Mouse (Mus musculus) embryonic facial prominence, embryonic 11.5 days (tissue): ENCODE measurements around the gene Eid3. TPM values are rescaled to one million over a fixed set of nuclear protein-coding genes. Genes with fewer than 3 reads are reported as not detected.

ENCODE experiments used
- ATAC-seq: fragments of 200-750 bp; cut with Nextera tagmentation; replicated peaks from 2 replicates; pipeline ENCODE4 v1.8.0; 2017; ENCODE audit warnings: low read depth; ENCODE audit not compliant: insufficient number of reproducible peaks, low FRiP score, low TSS enrichment
- DNase-seq: peaks from one replicate; pipeline ENCODE4 v3.0.0-alpha.2; 2015; ENCODE audit warnings: low spot score
- H3K27ac ChIP-seq: fragments of 300-500 bp; sonication (generic); replicated peaks from 2 replicates; pipeline ENCODE4 v1.5.1; 2014; ENCODE audit warnings: mild to moderate bottlenecking, low read depth, low read length, control low read depth
- H3K27me3 ChIP-seq: fragments of 300-500 bp; sonication (generic); 2 replicates; pipeline ENCODE4 v1.6.1; 2014; ENCODE audit warnings: mild to moderate bottlenecking, low read length, moderate library complexity, mixed read lengths; ENCODE audit not compliant: control insufficient read depth, insufficient read depth
- H3K36me3 ChIP-seq: fragments of 300-500 bp; sonication (generic); replicated peaks from 2 replicates; pipeline ENCODE4 v1.6.1; 2014; ENCODE audit warnings: low read depth, mild to moderate bottlenecking, low read length, moderate library complexity, mixed read lengths; ENCODE audit not compliant: control insufficient read depth, insufficient read depth
- H3K4me1 ChIP-seq: fragments of 300-500 bp; sonication (generic); 2 replicates; pipeline ENCODE4 v1.6.1; 2014; ENCODE audit warnings: low read length, mixed read lengths; ENCODE audit not compliant: control insufficient read depth, insufficient read depth
- H3K4me2 ChIP-seq: fragments of 300-500 bp; sonication (generic); 2 replicates; pipeline ENCODE4 v1.6.1; 2014; ENCODE audit warnings: low read depth, mild to moderate bottlenecking, control low read depth, low read length, moderate library complexity
- H3K4me3 ChIP-seq: fragments of 300-500 bp; sonication (generic); 2 replicates; pipeline ENCODE4 v1.5.1; 2014; ENCODE audit warnings: low read depth, low read length, control low read depth
- H3K9ac ChIP-seq: fragments of 300-500 bp; sonication (generic); replicated peaks from 2 replicates; pipeline ENCODE4 v1.6.1; 2014; ENCODE audit warnings: mild to moderate bottlenecking, control low read depth, low read length
- H3K9me3 ChIP-seq: fragments of 300-500 bp; sonication (generic); replicated peaks from 2 replicates; pipeline ENCODE4 v1.6.1; 2016; ENCODE audit warnings: mild to moderate bottlenecking, low read length, inconsistent platforms, mixed read lengths; ENCODE audit not compliant: control insufficient read depth
- WGBS: fragments of 180-500 bp; shearing (Covaris S2); extraction: QIAGEN DNeasy Blood & Tissue Kit; methylation state at CpG from one replicate; pipeline ENCODE4 v1.1.7; 2014; 5-methylcytosine and 5-hydroxymethylcytosine counted together
- polyA plus RNA-seq: library from polyadenylated mRNA; unstranded; fragments of >200 nt; fragmentation: Nextera tagmentation; extraction: Ambion mirVana; gene quantifications from 2 replicates; pipeline ENCODE4 v1.2.1, GENCODE M21; 2014

Eid3 gene
- polyA plus RNA-seq, 1 experiment from 2014 or later = 0.58 TPM

GRCm38 (mm10) chr10:82863827-82864226 lies 2.6 kb upstream of the Eid3 start:
- Histone ChIP-seq H3K4me1 (no peaks in the 10 kb centered on the region), H3K27ac (no peak overlapping the region), H3K27me3 (no peaks in the 10 kb centered on the region), H3K4me2 (no peak overlapping the region), H3K4me3 (no peak overlapping the region), H3K36me3 (no peaks in the 10 kb centered on the region; the same call in 1 of the 2 replicates), H3K9ac (no peak overlapping the region), H3K9me3 (no peaks in the 10 kb centered on the region)
- 91% methylated on average over 7 of the region's 7 CpGs for WGBS
- no peak for ATAC-seq
- no peak for DNase-seq

DNA sequence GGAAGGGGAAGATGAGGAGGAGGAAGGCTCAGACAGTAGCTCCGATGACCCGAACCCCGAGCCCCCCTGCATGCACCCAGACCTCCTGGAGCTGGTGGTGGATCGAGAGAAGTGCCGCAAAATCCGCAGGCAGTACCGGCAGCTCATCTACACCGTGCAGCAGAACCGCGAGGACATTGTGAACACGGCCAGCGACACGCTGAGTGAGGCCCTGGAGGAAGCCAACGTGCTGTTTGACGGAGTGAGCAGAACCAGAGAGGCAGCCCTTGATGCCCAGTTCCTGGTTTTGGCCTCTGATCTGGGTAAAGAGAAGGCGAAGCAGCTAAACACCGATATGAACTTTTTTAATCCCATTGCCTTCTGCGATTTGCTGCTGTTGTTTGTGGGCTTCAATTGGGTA lies 406 bp downstream of the Eid3 start:
- 92% methylated on average over 18 of the region's 18 CpGs for WGBS
- H3K36me3 ChIP-seq = no peaks in the 10 kb centered on the region; the same call in 1 of the 2 replicates

DNA sequence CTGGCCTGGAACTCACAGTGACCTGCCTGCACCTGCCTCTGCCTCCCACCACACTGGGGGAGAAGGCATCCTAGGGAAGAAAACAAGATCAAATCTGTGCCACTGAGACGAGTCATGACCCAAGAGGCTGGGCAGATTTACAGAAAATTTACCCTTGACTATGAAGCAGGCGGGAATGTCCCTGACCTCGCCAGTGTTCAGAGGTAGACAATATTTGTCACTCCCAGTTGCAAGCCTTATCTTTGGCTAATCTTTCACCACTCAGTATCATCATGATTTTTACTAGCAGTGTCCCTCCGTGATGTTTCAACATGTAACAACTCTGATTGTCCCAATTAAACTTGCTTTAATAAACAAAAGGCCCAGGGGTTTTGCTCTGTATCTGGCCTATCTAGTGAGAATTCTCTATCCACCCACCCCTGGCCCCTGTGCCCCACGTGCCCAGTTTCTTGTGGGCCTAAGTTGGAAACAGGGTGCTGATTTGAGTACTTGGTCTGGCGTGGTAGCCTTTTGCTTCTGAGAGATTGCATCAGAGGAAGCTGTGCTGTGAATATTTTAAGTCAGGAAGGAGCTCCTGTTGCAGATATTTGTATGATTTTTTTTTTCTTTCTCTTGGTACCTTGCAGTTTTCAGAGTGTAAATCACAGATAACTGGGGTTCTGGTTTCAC lies 2.1 kb downstream of the Eid3 start:
- no peak overlapping the region for H3K9ac ChIP-seq
- H3K27ac ChIP-seq = no peak overlapping the region
- ATAC-seq (no peak), DNase-seq (no peak)
- H3K36me3 ChIP-seq = no peaks in the 10 kb centered on the region; the same call in 1 of the 2 replicates
- H3K9me3 ChIP-seq = no peaks in the 10 kb centered on the region
- H3K27me3 ChIP-seq = no peaks in the 10 kb centered on the region
- no peaks in the 10 kb centered on the region; the same call in 1 of the 2 replicates for H3K4me1 ChIP-seq
- 87% methylated on average over 6 of the region's 6 CpGs for WGBS
- H3K4me2 ChIP-seq = no peak overlapping the region
- H3K4me3 ChIP-seq = no peak overlapping the region

More for the DNA sequence above, 406 bp downstream of the Eid3 start:
- H3K4me2 ChIP-seq = no peak overlapping the region
- H3K9me3 ChIP-seq = no peaks in the 10 kb centered on the region
- ATAC-seq (no peak), DNase-seq (no peak)
- H3K4me1 ChIP-seq = no peaks in the 10 kb centered on the region
- H3K9ac ChIP-seq = no peak overlapping the region
- H3K4me3 ChIP-seq = no peak overlapping the region
- no peak overlapping the region for H3K27ac ChIP-seq
- H3K27me3 ChIP-seq = no peaks in the 10 kb centered on the region

- no peak overlapping the region for H3K27ac ChIP-seq
- peaks cover 19% of the 10 kb centered on the region for H3K36me3 ChIP-seq
- ATAC-seq (no peak), DNase-seq (no peak)
- H3K4me1 ChIP-seq = no peaks in the 10 kb centered on the region; the same call in 1 of the 2 replicates
- H3K9ac ChIP-seq = no peak overlapping the region
- no peak overlapping the region for H3K4me3 ChIP-seq
- no peak overlapping the region for H3K4me2 ChIP-seq
- no peaks in the 10 kb centered on the region for H3K9me3 ChIP-seq
- no peaks in the 10 kb centered on the region for H3K27me3 ChIP-seq
- 91% methylated on average over 10 of the region's 10 CpGs for WGBS
Measured at GRCm38 (mm10) chr10:82875446-82875845, 9.0 kb downstream of the Eid3 start.

GRCm38 (mm10) chr10:82876076-82876796 lies 9.8 kb downstream of the Eid3 start:
- Histone ChIP-seq H3K4me3 (no peak overlapping the region), H3K9ac (no peak overlapping the region), H3K36me3 (peaks cover 20% of the 10 kb centered on the region), H3K9me3 (no peaks in the 10 kb centered on the region), H3K27me3 (no peaks in the 10 kb centered on the region), H3K4me2 (no peak overlapping the region), H3K27ac (no peak overlapping the region), H3K4me1 (no peaks in the 10 kb centered on the region; the same call in 1 of the 2 replicates)
- no peak for ATAC-seq
- WGBS = 77% methylated on average over 16 of the region's 16 CpGs
- DNase-seq = peak; percentile 47

DNA sequence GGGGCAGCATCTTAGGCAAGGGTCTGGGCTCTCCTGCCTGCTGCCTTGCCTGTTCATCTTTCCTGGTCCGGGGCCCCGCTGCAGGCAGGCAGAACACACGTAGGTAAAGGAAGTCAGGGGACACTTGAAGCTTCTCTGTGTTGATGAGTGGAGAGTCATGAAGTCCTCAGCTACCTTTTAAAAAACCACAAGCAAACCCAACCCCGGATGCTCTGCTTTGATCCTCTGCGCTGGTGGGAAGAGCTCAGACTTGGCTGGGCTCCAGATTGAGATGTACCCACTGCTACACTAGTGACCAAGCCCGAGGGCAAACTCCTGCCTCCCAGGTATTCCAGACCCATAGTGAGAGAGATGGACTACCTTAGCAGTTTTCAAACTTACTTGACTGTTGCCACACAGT lies 20.9 kb downstream of the Eid3 start:
- Histone ChIP-seq H3K36me3 (peaks cover 15% of the 10 kb centered on the region), H3K9me3 (no peaks in the 10 kb centered on the region)

GRCm38 (mm10) chr10:82888576-82888975 lies 22.1 kb downstream of the Eid3 start:
- Histone ChIP-seq H3K9ac (no peak overlapping the region), H3K4me1 (no peaks in the 10 kb centered on the region), H3K9me3 (no peaks in the 10 kb centered on the region), H3K4me3 (no peak overlapping the region), H3K27ac (no peak overlapping the region), H3K36me3 (peaks cover 14% of the 10 kb centered on the region), H3K27me3 (no peaks in the 10 kb centered on the region), H3K4me2 (no peak overlapping the region)
- no peak for ATAC-seq
- WGBS = 92% methylated on average over 8 of the region's 8 CpGs
- DNase-seq = no peak

More for the DNA sequence above, 20.9 kb downstream of the Eid3 start:
- DNase-seq (no peak), ATAC-seq (no peak)
- WGBS = 95% methylated on average over 6 of the region's 6 CpGs
- Histone ChIP-seq H3K4me3 (no peak overlapping the region), H3K27me3 (no peaks in the 10 kb centered on the region), H3K4me2 (no peak overlapping the region), H3K27ac (no peak overlapping the region), H3K4me1 (no peaks in the 10 kb centered on the region), H3K9ac (no peak overlapping the region)

DNA sequence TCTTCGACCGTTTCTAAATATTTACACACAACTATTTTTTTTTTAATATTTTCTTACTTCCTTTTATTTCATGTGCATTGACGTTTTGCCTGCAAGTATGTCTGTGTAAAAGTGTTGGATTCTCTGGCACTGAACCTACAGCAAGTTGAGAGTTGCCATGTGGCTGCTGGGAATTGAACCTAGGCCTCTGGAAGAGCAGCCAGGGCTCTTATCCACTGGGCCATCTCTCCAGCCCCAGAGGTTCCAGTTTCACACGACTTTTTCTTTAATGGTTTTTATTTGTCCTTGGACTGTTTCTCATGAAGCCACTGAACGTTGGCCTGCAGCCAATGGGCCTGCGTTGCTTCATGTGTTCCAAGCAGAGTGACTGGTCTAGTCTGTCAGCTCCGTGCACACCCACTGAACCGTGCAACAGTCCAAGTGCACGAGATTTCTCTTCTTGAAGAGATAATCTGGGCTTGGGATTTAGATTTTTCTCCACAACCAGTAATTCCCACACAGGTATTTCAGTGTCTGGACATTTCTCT lies 23.1 kb downstream of the Eid3 start:
- H3K4me2 ChIP-seq = no peak overlapping the region
- no peaks in the 10 kb centered on the region for H3K27me3 ChIP-seq
- WGBS = 86% methylated on average over 9 of the region's 9 CpGs
- H3K27ac ChIP-seq = no peak overlapping the region
- DNase-seq (no peak), ATAC-seq (no peak)
- H3K9ac ChIP-seq = no peak overlapping the region
- no peak overlapping the region for H3K4me3 ChIP-seq
- no peaks in the 10 kb centered on the region for H3K4me1 ChIP-seq
- H3K9me3 ChIP-seq = no peaks in the 10 kb centered on the region
- H3K36me3 ChIP-seq = peaks cover 14% of the 10 kb centered on the region
